In the genomic region with DNA sequence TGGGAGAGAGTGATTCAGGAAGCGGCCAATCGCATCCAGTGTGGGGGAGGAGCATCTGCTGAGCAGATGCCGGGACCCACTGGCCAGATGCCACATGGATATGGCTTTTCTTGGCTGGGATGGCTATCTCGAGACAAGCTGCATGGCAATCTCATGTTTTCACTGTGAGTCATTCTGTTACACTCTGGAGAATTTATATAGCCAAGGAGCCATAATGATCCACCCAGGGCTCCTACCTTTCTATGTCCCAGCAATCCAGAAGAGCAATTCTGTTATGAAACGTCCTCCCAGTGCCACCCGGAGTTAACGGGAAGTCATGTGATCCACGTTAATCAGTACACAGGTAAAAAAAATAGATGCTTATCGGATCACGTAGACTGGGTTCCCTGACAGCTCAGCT, we compare ENCODE assay signal across 18 mouse cellular contexts.
DNase-seq lines count a peak whose midpoint lies in the region; ATAC-seq lines count a peak whose summit lies in the region.
"Had no signal": no experiment of that assay in that cellular context is flagged by ENCODE, and none has a peak within 500 bp of the region (broad histone marks: within the 10 kb centered on the region; RNA-seq: fewer than 3 reads in every experiment).

No protein-coding gene starts in this region.

- H3K9ac ChIP-seq in midbrain, embryonic 13.5 days (replicated peaks): no peak overlapping the region
- H3K9ac ChIP-seq: forebrain, embryonic 15.5 days; heart, embryonic 15.5 days; hindbrain, embryonic 14.5 days; kidney, embryonic 15.5 days; liver, embryonic 14.5 days; neural tube, embryonic 15.5 days had no signal

- ATAC-seq in midbrain, embryonic 13.5 days: no peak
- ATAC-seq: forebrain, embryonic 15.5 days had no signal

- no peak overlapping the region for H3K4me2 ChIP-seq in midbrain, embryonic 13.5 days (replicated peaks)
- H3K4me2 ChIP-seq: forebrain, embryonic 15.5 days; heart, embryonic 15.5 days; hindbrain, embryonic 14.5 days; kidney, embryonic 15.5 days; neural tube, embryonic 15.5 days had no signal

- WGBS in midbrain, embryonic 13.5 days: 91% methylated on average over 10 of the region's 10 CpGs

- no peaks in the 10 kb centered on the region for H3K27me3 ChIP-seq in midbrain, embryonic 13.5 days
- H3K27me3 ChIP-seq: CH12.LX; forebrain, embryonic 15.5 days; kidney, embryonic 15.5 days; neural tube, embryonic 15.5 days had no signal

- peak; percentile 14 for DNase-seq in kidney, postnatal 10 days
- DNase-seq in kidney, adult 11 months: no peak
- peak; percentile 55 for DNase-seq in MN1 (ENCODE audit: low spot score)
- DNase-seq in frontal cortex, postnatal 36 days (ENCODE audit: low spot score in 2 of 2): peak; percentile 32 to 60
- peak; percentile 49 for DNase-seq in left cerebral cortex, postnatal 4 days
- DNase-seq in spleen, postnatal 4 days (ENCODE audit: low spot score in 2 of 2): no peak
- DNase-seq in cerebellum, adult 18-20 months: no peak
- DNase-seq: adrenal gland, adult 2 months; lung, postnatal 10 days; thymus, postnatal 14 days had no signal

- intact Hi-C loops in left cerebral cortex, postnatal 4 days (cut with DNase I): no loop called here

- peaks cover 5% of the 10 kb centered on the region for H3K4me1 ChIP-seq in midbrain, embryonic 13.5 days (replicated peaks)
- H3K4me1 ChIP-seq: forebrain, embryonic 15.5 days had no signal

- no peaks in the 10 kb centered on the region for H3K9me3 ChIP-seq in midbrain, embryonic 13.5 days
- H3K9me3 ChIP-seq: forebrain, embryonic 15.5 days; heart, embryonic 15.5 days; kidney, embryonic 15.5 days; neural tube, embryonic 15.5 days had no signal

- no peak overlapping the region for H3K27ac ChIP-seq in midbrain, embryonic 13.5 days
- H3K27ac ChIP-seq: forebrain, embryonic 15.5 days; heart, embryonic 15.5 days; hindbrain, embryonic 14.5 days; kidney, embryonic 15.5 days; liver, embryonic 14.5 days; neural tube, embryonic 15.5 days had no signal

- H3K4me3 ChIP-seq in midbrain, embryonic 13.5 days (replicated peaks): no peak overlapping the region
- H3K4me3 ChIP-seq: forebrain, embryonic 15.5 days; heart, embryonic 15.5 days; kidney, embryonic 15.5 days; neural tube, embryonic 15.5 days had no signal

- no peaks in the 10 kb centered on the region for H3K36me3 ChIP-seq in midbrain, embryonic 13.5 days
- H3K36me3 ChIP-seq: forebrain, embryonic 15.5 days; heart, embryonic 15.5 days; kidney, embryonic 15.5 days; neural tube, embryonic 15.5 days had no signal

Comparison
In these comparisons a context has a peak if more than half of its experiments do, and no peak if none do; other contexts are left out.
1. DNase-seq: peak in kidney, postnatal 10 days (single experiment), MN1 (single experiment), frontal cortex, postnatal 36 days (2 of 2) and left cerebral cortex, postnatal 4 days (single experiment); none in kidney, adult 11 months (single experiment), spleen, postnatal 4 days (0 of 2) and cerebellum, adult 18-20 months (0 of 2).